Mouse (Mus musculus) megakaryocyte progenitor cell, adult 5-6 weeks (primary cell): ENCODE measurements around the gene Aunip. TPM values are rescaled to one million over a fixed set of nuclear protein-coding genes. Genes with fewer than 3 reads are reported as not detected.

Experiments used
- ATAC-seq: replicated peaks from 2 replicates; pipeline ENCODE4 v1.8.0; 2016; ENCODE audit warnings: mild to moderate bottlenecking, moderate TSS enrichment, inconsistent platforms; ENCODE audit not compliant: poor library complexity
- total RNA-seq, 2 experiments: library from RNA; stranded (forward) in 1 of 2; stranded (reverse) in 1 of 2; fragments of 157-497, 149-512 nt in 1 of 2; fragments of 200-1000 nt in 1 of 2; gene quantifications; 2 replicates each; pipeline versions ENCODE4 v1.2.3 to v1.2.4; 2015 to 2017

Aunip gene
- total RNA-seq, 2 experiments from 2014 or later, result 11.8 to 24.3 TPM

DNA sequence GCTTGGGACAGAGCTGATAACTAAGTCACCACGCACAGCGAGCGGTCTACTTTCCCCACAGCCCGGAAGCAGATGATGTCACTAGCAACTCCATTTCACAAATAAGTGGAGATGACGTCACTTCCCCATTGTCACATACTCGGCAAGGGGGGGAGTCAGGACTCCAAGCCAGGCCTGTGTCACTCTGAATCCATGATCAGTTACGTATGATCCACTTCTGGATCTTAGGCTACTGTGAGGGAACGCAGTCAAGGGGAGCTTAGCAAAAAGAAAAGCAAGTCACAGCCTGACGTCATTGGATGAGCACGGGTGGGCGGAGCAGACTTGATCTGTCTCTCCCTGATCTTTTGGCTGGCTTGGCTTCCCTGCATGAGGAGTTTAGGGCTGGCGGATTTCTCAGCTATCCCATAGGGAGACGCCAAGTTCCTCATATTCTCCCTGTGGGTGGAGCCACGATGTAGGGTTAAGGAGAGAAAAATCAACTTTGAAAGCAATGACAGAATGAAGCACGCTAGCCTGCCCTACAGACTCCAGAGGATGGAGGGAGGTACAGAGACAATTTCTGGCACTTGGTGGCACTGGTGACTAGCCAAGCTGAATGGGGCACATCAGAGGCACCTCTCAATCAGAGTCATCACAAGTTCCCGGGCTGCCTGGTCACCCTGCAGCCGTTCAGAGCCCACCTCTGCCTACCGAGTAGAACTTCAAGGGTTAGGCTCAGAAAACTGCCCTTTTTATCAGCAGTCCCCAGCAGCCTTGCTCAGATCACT, 37.6 kb downstream of the Aunip start:
- ATAC-seq, result peak; percentile 63

DNA sequence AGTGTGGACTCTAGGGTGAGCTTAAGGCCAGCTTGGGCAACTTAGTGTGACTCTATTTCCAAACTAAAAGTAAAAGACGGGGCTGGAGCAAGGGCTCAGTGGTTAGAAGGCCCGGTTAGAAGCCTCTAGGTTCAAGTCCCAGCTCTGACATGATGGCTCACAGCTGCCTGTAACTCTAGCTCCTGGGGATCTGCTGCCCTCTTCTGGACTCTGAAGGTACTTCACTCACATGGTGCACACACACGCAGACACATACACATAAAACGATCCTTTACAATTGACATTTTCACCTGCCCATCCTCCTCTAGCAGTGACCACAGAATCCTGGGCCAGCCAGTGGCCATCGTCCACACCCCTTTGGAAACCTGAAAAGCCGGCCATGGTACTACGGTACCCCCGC, 39.1 kb downstream of the Aunip start:
- ATAC-seq, result no peak

DNA sequence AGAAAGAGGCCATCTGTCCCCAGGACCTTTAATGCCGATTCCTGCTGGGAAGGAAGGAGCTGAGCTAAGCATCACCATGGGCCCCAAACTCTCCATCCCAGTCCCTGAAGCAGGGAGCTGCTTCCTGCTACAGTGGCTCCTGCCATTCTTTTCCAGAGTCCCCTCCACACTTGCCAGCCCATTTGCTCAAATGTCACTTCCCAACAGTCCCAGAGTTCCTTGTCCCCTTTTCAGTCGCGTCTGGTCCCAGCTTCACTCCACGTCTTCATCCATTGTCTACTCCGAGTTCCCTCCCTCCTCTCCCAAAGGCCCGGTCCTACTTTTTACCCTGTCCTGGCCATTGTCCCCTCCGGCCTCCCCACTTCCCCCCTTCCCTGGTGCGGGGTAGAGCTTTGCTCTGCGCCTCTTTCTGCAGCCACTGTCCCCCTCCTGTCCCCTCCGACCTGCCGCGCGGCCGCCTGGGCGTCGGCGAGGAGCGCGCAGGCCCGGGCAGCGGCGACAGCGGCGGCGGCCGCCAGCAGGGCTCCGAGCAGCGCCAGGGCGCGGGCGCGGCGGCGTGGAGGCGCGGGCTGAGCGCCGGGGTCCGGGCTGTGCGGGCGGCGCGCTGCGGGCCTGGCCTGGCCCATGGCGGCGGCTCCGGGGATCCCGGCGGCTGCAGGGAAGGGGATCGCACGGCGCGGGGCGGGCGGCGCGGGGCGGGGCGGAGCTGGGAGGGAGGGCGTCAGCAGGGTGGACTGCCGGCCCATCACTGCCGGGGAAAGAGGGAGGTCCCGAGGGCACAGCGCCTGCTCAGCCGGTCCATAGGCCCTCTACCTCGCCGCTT, 40.9 kb downstream of the Aunip start, which contains the start of gene Selenon:
TSS of gene Selenon (minus strand) at position 673 of the 823 bp plus-strand sequence.
- peak; percentile 20; the same call in 1 of the 2 replicates for ATAC-seq

DNA sequence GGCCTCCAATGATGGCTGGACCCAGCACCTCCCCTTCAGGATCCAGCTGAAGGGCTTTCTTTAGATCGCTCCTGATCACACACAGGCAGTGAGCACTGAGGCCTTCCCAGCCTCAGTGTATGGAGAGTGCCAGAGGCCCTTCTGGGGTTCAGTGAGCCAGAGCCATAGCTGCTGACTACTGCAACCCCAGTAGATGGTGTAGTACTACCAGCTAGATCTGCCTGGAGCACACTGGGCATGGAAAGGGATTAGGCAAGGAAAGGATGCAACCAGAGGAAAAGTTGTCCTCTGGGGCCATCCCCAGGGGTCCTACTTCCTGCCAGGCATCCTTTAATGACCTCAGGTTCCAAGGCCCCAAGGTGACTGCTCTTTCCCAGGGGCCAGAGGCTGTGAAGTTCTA, 42.8 kb downstream of the Aunip start:
- ATAC-seq, result no peak

DNA sequence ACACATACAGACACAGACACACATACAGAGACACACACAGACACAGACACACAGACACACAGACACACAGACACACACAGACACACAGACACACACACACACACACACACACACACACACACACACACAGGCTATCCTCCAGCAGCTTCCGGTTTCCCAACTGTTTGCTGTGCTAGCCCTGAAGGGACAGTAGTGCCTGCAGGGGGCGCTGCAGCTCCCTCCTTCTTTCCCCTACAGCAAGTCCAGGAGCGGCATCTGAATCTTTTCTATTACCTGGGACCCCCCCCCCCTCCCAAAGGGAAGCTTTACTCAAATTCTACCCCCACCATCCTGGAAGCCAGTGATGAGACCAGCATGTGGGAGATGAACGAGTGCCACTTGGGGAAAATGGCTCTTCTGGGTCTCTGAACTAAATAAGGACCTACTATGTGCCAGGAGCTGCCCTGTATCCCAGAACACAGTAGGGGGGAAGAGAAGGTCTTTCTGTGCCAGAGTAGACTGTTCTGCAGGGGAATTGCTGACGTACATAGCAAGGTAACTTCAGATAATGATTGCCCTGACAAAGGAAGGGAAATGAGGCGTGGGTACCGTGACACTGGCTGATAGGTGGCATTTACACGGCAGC, 45.3 kb downstream of the Aunip start:
- peak; percentile 54 for ATAC-seq

DNA sequence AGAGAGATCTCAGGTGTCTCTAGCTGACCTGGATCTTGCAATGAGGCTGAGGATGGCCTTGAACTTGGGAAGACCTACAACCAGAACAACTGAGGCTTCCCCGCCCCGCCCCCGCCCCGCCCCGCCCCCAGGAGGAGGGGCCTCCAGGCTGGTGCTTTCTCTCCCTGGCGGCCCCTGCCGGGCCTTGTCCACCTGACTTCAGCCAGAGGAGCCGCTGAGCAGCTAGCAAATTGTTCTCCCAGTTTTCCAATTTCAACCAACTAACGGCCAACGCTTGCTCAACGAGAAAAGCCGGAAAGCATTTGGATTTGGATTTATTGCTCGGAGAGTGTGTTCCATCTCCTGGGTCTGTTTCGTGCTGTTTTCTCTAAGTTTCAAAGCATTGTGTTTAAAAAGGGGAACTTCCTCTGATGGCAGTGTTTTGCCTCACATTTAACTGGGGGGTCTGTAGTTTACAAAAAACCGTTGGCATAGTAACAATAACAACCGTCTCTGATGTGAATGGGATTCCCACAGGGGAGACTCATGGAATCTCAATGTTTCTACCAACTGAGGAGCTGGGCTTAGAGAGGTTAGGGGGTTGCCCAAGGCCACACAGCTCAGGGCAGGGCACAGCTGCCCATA, 46.9 kb downstream of the Aunip start:
- ATAC-seq, result peak; percentile 48

DNA sequence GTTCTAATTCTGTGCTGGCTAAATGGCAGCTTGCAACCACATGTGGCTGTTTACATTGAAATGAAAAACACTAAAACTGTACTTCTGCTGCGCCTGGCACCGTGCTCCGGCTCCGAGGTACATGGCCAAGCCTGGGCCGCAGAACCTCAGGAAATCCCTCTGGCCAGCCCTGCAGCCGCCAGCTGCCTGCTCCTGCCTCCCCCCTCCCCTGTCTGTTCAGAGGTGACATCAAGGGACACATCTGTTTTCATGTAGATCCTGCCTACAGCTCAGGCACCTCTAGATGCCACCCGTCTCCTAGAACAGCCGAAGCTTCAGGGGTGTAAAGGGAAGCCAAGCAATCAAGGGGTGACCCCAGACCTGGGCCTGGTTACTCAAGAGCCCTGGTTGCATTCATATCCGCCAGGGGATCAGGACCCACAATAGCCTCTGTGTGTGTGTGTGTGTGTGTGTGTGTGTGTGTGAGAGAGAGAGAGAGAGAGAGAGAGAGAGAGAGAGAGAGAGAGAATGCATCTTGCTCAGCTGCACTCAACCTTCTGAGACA, 47.8 kb downstream of the Aunip start:
- ATAC-seq, result peak; percentile 53

DNA sequence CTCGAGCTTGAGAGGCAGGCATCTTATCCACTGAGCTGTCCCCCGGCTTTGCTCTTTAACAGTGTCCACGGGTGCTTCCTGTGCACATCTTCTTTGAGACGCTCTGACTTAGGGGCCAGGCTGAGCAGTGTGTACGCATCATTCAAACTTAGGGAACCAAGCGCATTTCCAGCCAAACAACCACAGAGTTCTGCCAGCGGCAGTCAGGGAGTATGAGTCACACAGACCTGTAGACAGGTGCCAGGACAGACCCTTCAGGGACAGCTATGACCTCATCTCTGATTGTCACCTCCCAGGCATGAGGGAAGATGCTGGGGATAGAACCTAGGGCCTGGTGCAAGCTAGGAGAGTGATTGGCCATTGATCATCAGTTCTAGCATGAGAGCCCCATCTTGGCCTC, 48.4 kb downstream of the Aunip start:
- no peak for ATAC-seq

DNA sequence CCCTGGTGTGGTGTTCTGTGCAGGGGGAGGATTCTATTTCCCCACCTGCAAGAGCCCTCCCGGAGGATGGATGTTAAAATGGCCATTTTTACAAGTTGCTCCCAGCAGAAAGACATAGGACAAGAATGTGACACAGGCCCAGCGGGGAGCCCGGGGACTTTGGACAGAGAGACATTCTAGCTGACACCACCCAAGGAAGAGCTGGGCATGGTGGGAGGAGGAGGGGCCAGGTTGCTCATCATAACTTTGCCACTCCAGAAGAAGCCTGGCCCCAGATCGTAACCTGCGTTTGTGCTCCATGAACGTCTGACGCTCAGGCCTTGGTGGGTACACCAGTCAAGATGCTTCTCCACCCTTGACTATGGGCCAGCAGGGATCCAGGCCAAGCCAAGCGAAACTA, 49.9 kb downstream of the Aunip start:
- no peak for ATAC-seq

DNA sequence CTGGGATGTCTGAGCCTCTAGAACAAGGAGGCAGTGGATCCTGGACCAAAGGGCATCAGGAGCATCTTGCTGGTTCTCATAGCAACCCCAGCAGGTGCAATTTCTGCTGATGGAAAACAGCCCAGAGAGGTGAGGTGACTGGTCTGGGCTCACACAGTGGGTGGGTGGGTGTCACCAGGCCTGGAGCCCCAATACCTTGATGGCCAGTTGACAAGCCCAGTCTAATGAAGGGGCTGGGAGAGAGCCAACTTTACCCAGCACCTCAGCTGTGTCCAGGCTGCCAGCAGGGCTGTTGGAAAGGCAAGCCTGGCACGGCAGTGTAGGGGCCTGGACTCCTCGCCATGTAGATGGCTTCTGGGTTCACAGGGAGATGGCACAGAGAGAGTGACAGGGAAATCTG, 51.2 kb downstream of the Aunip start:
- no peak for ATAC-seq

DNA sequence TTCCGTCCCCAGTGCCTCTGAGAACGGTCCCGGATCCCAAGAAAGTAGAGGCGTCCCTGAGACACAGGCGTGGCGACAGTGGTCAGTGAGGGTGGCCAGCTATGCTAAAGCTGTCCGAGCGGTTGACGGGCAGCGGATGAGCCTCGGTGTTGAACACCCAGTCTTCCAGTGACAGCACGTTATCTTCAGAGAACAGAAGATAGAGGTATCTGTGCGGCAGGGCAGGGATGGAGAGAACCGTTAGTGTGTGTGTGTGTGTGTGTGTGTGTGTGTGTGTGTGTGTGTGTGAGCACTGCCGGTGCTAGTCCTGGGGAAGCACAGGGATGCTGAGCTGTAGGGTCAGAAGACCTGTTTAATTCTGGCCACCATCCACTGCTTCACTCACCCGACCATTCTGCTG, 52.8 kb downstream of the Aunip start:
- ATAC-seq, result peak; percentile 64

DNA sequence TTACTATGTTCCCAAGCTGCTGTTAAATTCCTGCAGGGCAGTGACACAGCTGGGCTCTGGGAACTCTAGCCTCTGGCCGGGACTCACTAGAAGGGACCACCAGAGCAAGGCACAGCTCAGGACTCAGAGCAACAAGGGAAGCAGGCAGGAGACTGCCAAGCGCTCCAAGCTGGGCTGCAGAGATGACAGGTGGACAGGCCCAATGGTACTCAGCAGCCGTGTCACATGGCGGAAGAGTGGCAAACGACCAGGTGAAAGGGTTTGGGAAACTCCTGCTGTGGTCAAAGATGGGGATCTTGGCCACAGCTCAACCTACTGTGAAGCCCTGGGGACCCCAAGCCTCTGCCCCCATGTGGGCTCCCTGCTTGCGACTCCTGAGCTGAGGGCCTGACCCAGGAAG, 53.3 kb downstream of the Aunip start:
- no peak for ATAC-seq

DNA sequence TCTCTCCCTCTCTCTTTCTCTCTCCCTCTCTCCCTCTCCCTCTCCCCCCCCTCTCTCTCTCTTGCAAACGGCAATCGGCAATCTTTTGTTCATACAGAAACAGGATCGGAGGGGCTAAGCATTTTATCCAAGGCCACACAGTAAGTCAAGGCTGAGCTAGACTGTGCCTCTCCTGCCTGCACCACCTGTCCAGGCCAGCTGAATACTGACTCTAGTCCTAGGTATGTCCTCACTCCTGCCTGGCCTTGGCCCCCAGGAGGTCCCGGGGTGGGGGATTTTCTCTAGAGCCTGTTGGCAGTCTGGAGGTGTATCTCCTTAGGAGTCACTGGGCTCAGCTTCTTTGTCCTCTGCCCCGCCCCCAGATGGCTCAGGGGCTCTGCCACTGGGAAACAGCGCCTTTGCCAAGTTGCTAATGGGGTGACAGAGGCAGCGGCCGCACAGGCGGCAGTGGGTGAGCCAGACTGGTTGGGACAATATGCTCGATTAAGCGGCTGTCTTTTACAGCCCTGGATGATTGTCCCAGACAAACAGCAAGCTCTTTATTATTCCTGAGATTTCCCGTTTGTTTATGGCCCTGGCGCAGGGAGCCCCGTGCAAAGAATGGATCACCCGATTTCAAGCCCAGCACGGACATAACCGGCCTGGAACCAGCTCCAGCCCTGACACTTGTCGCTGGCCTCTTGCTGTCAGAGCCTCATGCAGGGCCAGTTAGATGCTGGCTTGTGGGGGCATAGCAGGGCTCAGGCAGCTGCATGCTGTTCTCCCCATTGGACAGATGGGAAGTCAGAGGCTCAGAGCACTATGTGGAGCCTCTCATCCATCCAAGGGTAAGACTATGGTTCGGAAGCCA, 56.8 kb downstream of the Aunip start:
- ATAC-seq, result no peak

DNA sequence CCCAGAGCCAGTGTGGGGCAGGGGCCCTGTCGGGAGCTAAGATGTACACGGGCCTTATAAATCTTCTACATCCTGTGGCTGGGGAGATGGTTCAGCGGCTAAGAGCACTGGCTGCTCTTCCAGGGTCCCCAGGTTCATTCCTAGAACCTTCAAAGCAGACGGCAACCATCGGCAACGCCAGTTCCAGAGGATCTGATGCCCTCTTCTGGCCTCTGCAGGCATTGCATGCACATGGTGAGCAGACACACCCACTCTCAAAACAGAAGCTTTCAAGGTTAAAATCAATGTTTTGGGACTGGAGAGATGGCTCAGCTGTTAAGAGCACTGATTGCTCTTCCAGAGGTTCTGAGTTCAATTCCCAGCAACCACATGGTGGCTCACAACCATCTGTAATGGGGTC, 58.4 kb downstream of the Aunip start:
- peak; percentile 39; the same call in 1 of the 2 replicates for ATAC-seq

DNA sequence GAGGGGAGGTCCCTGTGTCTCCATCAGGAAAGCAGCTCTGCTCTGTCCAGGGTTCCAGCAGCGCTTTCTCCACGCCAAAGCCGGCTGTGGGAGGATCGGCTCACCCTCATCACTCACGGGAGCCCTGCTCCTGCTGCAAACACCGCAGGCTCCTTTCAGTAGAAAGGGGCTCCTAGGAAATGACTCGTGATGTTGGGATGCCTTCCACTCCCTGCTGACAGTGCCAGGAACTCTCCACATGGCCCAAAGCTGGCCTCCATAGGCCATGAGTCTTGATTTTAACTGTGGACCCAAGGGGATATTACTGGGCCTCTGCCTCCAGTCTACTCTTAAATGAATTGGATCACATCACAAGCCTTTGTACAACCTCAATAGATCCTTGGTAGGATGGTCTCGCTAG, 59.0 kb downstream of the Aunip start:
- ATAC-seq, result no peak

DNA sequence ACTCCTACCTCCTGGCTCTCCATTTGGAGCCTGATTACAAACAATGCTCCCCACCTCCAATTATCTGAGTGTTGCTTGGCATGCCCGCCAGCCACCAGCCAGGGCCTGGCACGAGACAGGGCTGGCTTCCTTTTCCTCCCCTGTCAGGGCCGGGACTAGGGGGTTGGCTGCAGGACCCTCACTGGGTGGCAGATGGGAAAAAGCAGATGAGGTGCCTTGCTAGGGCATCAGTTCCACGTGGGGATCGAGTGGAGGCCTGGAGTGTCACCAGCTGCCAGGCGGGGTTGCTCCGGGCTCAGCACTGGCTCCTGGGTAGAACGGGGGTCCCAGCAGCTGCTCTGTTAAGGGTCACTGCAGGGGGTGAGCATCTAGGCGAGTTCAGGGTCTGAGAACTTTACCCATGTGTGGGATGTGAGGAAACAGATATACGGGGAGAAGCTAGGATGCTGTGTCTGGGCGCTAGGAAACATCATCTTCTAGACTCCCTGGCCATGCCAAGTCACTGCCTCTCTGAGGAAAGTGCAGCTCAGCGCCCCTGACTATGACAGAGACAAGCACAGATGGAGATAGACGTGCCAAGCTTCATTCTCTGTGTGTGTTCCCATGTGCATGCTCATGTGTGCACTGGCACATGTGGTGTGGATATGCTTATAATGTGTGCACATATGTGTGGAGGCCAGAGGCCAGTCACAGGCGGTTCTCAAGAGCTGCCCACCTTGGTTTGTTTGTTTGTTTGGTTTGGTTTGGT, 60.1 kb downstream of the Aunip start:
- ATAC-seq, result no peak

DNA sequence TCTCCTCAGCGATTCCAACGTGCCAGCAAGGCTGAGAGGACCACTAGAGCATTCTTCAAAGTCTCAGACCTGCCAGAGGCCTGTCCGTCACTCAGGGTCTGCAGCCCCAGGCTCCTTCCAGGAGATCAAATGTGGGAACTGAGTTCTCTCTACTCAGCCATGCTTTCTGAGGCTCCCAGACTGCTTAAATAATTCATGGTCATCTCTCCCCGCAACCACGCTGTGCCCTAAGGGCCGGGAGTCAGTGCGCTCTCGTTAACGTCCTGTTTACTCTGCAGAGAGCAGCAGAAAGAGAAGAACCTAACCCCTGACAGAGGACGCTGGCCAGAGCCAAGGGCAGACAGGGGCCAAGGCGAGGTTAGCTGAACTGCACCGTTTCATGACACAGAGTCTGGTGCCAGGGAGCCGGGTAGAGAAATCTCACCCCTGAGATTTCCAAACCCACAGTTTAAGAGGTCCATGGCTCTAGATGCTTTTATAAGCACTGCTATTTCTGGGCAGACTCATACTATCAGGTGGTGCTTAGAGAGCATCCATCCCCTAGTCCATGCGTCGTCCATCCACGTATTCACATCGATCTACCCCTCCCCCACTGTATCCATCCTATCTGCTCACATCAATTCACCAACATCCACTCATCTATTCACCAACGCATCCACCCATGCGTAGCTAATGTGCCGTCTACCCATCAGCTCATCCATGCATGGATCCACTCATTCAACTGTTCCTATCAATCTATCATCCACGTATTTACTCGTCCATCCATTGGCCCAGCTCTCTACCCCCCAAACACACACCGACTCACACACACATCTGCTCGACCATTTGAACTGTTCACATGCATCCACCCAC, 61.9 kb downstream of the Aunip start:
- no peak for ATAC-seq
